Mouse (Mus musculus): ENCODE data around the gene Ppcdc.

DNA sequence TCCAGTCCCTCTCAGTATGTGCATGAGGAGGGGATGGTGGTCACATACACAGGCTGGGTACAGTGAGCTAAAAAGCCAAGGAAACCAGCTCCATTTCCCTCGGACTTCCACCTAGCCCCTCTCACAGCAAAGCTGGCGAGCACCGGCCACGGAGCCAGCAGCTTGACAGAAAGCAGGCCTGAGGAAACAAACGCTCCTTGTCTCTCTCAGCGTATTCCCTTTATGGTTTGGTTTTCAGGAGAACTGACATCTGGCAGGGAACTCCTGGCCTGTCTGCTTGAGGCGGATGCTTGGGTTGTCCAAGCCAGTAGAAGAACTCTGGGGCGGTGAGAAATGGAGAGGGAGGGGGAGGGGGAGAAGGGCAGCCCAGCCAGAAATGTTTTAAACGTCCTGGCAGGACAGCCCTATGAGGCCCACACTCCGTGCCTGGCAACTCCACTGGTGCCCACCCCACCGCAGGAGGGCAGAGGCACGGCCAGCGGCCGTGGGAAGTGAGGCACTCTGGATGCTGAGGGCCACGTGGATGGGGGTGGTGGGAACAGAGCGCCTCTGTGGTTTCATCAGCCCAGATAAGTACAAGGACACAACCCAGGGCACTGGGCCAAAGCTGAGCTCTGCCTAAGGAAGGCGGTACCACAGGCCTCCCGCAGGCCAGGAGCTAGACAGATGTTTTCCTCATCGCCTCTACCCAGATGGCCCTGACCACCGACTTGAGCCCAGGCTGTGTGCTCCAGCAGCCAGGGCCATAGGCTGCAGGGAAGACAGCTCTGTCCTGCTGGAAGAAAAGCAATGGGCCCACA is 19.4 kb downstream of the Ppcdc start:
- peak; percentile 26 for TF ChIP-seq CTCF (IDR thresholded peaks at IDR 0.05)
- TF ChIP-seq POLR2A (IDR thresholded peaks at IDR 0.05; ENCODE audit: insufficient read depth, low read depth, low read length) = no peak
